Mouse (Mus musculus): ENCODE data around the gene Foxd3.
"Not testable (repeated sequence)": the region's sequence is repeated elsewhere in the genome, so short reads cannot be mapped to it uniquely, and the experiment has no call there.

The Foxd3 gene

DNA sequence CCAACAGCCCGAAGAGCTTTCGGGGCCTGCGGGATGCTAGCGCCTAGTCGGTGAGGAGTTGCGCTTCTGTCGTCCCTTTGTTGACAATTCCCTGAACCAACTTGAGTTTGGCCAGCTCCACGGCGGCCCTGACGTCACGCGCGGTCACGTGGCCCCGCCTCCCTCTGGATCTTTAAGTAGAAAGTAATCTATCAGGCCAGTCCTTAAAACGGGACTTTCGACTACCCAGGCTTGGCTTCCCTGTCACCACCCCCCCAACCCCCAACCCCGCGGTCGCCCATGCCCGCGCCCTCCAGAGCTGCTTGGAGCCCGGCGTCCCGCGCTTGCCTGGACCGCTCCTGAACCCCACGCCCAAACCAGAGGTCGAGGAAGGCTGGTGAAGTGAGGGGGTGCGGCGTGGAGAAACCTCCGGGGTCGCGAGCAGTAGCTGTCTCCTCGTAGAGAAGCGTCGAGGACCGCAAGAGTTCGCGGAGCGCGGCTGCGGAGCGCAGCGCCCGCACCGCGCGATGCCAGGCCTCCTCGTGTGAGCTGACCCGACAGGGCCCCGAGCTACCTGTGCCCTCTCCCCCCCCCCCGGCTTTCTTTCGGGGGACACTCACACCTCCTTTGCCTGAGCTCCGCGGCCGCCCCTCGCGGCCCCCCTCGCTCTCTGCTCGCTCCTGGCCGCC, at the start of gene Foxd3:
Foxd3 (plus strand) TSS at position 363 of the 668 bp plus-strand sequence.
- no peak for DNase-seq (ENCODE audit: low spot score in 2 of 2)

DNA sequence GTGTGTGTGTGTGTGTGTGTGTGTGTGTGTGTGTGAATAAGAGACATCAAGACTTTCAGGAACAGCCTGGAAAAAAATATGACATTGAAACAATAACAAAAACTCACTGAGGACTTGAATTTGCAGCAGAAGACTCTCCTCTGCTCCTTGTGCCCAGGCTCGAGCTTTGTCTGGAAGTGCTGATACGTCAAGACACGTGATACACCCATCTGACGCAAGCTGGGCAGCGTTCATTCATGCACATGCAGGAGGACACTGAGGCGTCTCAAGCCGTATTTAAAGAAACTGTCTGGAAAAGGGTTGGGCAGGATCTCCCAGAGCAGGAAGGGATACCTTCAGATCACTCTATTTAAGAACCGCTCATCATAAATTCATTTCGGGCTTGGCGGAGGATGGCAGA, 43.9 kb upstream of the Foxd3 start:
- DNase-seq (ENCODE audit: low spot score in 2 of 2) = no peak

DNA sequence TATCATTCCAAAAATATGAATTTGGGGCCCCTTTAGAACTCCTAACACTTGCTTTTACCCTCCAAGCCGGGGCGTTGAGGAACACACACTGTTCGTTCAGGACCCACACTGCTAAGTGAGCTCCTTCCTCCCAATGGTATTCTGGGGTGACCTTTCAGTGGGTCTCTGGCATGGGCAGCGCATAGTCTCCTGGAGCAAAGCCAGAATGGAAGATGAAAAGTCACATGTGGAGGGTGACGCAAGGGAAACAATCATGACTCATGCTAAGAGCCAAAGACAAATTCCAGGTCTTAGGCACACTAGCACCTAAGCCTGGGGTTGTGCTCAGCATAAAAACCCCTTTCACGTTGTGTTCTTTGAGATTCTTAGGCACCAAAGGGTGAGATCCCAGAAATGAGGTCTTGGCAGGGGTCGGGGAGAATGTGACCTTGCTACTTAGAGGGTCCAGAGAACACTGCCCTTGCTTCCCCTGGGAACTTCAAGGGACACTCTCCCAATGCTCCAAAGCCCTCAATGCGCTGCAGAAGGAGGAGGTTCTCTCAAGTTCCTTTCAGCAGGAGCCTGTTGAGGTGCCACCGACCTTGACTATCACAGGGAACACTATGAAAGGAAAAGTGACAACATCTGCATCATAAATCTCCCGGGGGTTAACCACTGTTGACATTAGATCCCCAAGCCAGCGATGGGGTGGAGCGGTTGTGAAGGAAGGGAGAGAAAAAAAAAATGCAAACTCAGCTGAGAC, 43.3 kb upstream of the Foxd3 start:
- no peak for DNase-seq (ENCODE audit: low spot score in 2 of 2)

DNA sequence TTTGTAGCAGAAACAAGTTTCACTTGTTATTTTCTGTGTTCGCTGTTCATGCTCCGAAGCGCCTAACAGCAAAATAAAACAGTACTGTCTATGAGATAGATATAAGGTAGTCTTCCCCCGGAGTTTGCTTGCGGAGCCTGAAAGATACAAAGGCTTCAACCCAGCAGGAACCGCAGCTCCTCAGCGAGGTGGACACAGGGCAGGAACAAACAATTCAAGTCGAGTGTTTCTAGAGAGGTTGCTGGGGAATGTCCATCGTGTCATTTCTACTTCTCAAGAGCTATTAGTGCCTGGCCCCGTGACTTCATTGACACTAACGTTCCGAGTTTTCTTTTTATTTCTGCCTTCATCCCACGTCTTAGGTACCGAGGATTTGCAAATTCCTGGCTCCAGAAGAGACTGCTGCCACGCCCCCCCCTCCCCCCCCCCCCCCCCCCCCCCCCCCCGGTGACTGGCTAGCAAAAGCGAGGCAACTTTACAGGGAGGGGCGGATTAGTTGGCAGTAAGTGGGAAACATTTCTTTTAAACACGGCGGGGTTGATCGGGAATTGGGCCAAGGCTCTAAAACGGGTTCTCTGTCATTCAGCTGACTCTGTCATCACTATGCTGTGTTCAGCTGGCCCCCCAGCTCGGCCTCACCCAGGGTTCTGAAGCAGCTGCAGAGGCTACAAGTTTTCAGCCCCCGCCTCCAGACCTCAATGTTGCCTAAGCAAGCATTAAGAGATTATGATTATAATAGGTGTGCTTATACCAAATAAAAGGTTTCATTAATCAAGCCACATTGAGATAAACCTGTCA, 29.9 kb upstream of the Foxd3 start:
- no peak for DNase-seq (ENCODE audit: low spot score in 2 of 2)

DNA sequence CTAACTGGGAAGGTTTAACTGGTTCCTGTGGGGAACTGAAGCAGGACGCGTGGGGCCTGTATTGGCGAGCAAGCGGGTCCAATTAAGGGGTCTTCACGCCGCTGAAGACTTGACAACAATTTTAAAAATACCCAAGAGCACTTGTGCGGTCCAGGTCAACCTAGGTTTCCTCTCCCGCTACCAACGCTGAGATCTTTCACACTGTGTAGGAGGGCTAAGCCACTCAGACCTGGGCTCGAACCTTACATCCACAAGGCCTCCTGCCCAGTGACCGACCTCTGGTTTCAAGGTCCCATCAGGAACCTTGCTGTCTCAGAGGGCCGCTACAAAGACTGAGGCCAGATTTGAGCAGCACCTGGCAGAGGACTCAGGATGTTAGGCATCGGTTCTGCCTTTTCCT, 29.0 kb upstream of the Foxd3 start:
- DNase-seq (ENCODE audit: low spot score in 2 of 2) = no peak

DNA sequence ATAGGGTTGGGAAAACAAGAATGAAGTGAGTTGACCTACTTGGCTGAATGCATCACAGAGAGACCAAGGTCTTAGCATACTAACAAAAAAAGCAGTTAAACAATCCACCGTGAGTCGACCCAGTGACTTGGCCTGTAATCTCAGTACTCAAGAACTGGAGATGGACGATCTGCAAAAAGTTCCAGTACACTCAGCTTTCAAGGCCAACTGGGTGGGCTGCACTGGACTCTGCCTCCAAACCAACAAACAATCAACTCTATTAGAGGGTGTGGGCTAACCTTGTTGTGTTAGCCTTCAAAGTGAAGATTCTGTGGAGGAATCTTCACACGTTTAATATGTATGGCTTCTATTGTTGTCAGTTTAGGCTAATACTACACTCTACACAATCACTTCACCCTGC, 20.1 kb upstream of the Foxd3 start:
- no peak for DNase-seq (ENCODE audit: low spot score in 2 of 2)

DNA sequence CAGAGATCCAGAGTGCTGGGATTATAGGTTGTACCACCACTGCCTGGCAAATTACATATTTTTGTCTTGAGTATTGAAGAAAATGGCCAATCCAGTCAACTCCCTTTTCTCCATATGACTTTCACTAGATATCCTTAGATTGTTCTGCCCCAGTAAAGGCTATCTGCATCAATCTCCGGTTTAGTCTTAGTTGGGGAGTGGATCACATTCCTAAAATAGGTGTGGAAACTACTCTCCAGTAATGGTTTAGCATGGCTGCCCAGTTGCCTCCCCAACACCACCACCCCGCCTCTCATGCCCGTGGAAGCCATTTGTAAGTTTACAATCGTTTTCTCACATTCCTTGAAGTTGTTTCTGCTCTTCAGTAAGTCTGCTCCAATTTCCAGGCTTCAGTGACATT, 19.4 kb upstream of the Foxd3 start:
- DNase-seq (ENCODE audit: low spot score in 2 of 2) = no peak

DNA sequence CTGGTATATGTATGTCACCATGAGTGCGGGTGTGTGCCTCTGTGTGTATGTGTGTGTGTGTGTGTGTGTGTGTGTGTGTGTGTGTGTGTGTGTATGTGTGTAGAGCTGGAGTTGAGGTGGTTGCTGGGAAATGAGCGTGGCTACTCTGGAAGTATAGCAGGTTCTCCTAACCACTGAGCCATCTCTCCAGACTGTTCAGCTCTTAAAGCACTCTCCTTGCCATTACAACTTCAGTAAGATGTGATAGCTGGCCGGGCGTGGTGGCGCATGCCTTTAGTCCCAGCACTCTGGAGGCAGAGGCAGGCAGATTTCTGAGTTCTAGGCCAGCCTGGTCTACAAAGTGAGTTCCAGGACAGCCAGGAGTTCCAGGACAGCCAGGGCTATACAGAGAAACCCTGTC, 15.5 kb upstream of the Foxd3 start:
- not testable (repeated sequence) for DNase-seq (ENCODE audit: low spot score in 2 of 2)

DNA sequence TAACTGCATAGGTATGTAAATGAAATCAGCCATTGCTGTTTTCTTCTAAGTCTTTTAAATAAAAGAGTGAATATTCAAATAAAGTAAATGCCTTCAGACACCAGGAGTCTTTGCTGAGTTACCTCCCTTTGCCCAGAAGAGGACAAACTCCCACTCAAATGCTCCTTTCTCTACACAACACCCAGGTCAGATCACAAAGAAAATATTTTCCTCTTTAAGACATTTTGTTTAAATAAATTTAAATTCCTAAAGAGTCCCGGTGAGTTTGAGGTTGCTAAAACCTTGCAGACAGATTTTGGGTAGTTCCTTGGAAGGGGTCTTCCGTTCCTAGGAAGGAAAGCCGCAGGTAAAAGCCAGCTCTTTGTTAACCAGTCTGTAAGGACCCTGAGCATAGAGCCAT, 14.2 kb upstream of the Foxd3 start:
- DNase-seq (ENCODE audit: low spot score in 2 of 2) = no peak

DNA sequence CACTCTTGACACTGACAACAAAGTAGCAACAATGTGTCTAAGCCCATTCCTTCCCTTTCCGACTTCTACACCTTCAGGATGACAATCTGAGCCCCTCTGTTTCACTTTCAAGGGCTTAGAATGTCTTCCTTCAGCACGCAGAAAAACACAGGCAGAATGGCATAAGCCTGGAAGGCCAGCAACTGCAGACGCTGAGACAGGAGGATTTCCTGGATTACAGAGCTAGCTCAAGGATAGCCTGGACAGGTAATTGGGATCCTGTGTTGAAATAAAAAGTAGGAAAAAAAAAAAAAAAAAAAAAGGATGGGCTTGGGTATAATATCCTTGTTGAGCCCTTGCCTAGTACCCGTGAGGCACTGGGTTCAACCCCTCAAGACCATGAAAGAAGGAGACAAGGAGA, 10.5 kb upstream of the Foxd3 start:
- DNase-seq (ENCODE audit: low spot score in 2 of 2) = no peak

DNA sequence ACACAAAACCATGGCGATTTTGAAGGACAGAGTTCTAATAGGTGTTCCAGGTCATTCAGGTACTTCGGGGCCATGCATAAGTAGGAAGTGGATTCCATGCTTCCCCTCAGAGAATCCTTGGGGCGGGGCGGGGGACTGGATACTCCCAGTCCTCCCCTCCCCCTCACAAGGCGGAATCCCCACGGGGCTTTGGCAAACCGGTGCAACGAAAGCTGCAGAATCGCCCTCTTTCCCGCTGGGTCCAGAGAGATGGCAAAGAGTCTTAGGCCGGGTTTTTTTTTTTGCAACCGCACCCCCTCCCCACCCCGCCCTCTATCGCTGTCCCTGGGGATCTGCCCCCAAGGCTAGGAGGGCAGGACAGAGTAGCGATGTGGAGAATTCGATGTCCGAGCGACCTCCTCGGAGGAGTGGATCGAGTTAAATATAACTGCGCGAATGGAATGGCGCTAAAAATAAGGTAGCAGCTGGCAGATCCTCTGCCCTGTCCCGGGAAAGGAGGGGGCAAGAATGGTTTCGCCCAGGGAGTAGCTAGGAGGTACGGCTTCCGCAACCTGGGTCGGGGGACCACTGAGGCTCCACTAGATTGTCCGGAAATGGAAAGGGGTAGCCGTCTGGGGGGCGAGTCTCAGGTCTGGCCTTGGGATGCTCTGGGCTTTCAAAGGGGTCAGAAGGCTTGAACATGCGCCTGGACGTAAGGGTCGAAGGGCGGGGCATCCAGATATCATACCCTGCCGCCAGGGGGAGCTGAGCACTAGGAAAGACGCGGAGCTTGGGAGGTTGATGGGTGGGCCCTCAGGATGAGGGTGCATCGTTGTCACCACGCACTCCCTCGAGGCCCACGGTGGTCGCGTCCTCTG, 5.8 kb upstream of the Foxd3 start:
- no peak for DNase-seq (ENCODE audit: low spot score in 2 of 2)

DNA sequence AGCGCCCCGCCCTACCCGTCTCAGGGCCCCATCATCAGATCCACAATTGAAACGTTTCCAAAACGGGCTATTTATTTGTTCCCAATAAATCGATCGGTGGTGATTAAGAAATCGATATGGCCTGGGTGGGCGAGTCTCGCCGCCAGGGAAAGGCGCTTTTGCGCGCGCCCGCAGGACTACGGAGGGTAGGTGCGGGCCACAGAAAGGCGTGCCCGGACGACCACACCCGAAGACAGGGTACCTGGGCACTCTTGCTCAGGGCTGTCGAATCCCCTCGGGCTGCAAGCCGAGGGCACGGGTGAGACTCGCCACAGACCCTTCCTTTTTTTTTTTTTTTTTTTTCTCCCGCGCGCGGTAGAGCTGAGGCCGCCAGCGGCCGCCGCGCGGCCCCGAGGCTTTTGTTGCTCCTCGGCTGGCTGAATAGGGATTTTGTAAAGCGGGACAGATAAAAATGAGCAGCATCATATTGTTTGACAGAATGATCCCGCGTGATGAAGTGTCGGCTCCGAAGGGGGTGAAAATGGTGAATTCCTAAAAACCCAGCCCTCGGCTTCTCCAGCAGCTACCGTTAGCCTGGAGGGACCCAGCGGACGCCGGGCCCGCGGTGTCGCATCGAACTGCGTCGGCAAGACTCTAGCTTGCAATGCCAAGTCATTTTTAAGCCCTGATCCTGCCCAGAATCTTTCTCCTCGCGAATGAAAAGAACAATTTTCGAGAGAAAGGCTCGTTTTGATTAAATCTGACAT, 5.0 kb upstream of the Foxd3 start:
- DNase-seq (ENCODE audit: low spot score in 2 of 2) = no peak

DNA sequence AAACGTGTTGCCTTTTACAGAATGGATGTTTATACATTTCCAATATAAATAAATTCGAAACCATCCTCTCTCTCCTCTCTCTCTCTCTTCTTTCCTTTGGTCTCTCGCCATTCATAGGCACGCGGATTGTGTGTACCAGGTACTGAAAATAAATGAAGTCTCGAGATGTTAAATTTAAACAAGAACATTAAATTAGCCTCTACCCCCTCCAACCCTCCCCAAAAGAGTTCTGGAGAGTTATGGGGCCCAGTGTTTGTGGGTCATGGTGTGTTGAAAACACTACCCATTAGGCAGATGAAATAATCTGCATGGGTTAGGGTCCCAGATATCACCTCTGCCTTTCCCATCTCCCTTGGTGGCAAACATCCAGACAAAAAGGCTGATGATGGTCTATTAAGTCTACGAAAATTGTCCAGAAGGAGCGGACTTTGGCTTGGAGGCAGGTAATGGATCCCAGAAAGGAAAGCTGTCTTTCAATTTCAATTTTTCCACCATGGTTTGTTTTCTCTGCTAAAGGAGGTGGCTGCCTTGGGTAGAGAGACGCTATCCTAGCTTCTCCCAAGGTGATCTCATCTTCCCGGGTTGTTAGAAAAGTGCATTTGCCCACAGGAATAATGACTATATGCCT, 4.2 kb upstream of the Foxd3 start:
- no peak for DNase-seq (ENCODE audit: low spot score in 2 of 2)

DNA sequence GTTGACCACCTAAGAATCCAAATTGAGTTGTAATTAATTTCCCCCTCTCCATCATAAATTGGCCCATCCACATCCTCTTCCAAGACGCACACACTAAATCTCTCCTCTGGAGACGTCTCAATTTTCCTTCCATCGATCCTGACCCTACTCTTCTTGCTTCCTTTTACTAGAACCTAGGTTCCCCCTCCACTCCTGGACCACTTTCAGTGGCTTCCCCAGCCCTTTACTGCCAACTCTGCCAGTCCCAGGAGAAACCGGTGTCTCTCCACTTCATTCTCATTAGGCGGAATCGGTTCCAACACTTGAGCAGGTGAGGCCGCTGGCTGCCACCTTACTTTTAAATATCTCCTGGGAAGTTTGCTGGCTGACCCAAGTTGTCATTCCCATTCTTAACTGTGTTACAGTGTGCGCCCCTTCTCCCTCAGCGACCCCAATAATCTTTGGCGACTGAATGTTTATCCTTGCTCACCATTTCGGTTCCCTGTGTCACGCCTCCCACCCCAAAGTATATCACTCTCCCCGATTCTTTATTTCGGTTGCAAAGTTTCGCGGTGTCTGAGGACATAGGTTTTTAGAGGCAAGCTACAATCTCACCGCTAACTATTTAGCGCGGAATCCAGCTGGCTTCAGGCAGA, 3.4 kb upstream of the Foxd3 start:
- no peak for DNase-seq (ENCODE audit: low spot score in 2 of 2)

DNA sequence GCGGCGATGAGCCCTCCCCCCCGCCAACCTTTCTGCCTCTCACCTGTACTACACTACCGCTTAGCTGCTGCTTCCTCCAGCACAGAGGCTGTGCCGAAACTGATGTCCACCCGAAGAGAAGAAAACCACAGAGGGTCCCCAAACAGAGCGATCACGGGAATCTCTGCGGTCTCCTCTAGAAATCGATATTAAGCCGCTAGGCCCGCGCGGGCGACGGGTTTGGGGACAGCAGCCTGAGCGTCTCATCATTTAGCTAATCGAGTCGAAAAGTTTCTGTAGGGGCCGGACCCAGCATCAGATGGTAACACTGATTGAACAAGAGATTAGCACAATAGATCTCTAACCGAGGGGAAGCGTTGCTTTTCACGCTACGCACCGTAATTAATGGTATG, 2.9 kb upstream of the Foxd3 start:
- no peak for DNase-seq (ENCODE audit: low spot score in 2 of 2)

DNA sequence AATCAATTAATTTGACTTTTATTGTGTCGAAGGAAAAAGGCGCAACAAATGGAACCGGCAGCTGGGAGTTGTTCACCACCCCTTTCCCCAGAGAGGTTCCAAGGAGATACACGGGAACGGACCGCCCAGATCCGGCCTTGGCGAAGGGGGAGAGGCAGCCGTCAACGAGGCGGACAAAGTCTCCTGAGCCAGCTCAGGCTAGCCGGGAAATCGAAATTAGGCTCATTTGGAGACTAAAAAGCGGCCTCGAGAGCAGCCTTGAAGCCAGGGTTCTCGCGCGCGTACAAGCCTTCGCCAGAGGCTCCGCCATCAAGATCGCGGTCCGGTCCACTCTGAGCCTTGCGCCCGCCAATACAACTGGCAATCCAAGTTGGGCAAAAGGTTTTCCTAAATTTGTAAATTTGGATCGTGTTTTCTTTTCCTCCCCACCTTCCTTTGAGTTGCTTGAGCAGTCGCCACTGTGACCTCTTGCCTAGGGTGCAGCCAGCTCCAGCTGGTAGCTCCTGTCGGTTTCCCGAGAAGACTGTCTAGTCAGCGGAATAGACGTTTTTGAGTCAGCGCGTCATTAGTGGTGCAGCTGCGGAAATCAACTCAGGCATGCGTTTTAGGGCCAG, 2.4 kb upstream of the Foxd3 start:
- no peak for DNase-seq (ENCODE audit: low spot score in 2 of 2)

DNA sequence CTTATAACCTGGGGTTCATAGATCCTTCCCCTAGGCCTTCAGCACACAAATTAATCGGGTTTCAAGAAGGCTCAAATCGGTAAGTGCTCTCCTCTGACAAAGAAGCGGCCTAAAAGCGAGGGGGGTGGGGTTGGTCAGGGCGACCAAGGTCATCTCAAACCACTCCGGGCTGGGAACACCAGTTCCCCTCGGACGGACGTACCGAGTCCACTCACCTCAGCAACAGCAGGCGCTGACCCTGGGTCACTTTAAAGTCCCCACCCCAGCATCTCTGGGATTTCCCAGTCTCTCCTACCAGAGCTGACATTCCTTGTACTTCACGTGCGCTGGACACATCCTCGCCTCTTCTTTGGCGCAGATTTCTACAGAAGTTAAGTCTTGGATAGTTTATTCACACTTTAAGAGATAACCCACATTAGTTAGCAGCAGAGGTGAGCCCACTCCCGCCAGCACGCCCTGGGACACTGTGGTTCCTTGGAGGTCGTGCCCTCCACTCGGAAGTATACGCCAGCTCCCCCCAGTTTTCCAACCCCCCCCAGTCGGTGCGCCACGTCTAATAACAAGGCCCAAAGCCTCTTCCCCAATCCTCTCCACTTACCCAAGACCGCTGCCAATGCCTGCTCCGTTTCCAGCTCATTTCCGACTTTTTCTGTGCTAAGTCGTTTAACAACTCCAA, 1.3 kb upstream of the Foxd3 start:
- DNase-seq (ENCODE audit: low spot score in 2 of 2) = no peak

DNA sequence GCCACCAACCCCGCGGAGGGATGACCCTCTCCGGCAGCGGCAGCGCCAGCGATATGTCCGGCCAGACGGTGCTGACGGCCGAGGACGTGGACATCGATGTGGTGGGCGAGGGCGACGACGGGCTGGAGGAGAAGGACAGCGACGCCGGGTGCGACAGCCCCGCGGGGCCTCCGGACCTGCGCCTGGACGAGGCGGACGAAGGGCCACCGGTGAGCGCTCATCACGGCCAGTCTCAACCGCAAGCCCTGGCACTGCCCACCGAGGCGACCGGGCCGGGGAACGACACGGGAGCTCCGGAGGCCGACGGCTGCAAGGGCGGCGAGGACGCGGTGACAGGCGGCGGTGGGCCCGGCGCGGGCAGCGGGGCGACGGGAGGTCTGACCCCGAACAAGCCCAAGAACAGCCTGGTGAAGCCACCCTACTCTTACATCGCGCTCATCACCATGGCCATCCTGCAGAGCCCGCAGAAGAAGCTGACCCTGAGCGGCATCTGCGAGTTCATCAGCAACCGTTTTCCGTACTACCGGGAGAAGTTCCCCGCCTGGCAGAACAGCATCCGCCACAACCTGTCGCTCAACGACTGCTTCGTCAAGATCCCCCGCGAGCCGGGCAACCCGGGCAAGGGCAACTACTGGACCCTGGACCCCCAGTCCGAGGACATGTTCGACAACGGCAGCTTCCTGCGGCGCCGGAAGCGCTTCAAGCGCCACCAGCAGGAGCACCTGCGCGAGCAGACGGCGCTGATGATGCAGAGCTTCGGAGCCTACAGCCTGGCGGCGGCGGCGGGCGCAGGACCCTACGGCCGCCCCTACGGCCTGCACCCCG, 718 bp downstream of the Foxd3 start:
- DNase-seq (ENCODE audit: low spot score in 2 of 2) = no peak
